Mouse (Mus musculus): ENCODE data around the gene Cttn.

GRCm38 (mm10) chr7:144408464-144409000 is 62.3 kb downstream of the Cttn start:
- no peak for TF ChIP-seq POLR2A (IDR thresholded peaks at IDR 0.05; ENCODE audit: low read depth, low read length)
- TF ChIP-seq CTCF (conservative IDR thresholded peaks at IDR 0.05; ENCODE audit: insufficient read depth, insufficient read length, low read depth, low read length): no peak
